Mouse (Mus musculus) testis, adult 2 months (tissue): ENCODE data around the gene Nfix.

Experiments
- CTCF ChIP-seq: fragments of 200-500 bp; IDR thresholded peaks from 2 replicates; pipeline ENCODE4 v1.5.1; 2012; ENCODE audit warnings: low read depth, mild to moderate bottlenecking, inconsistent platforms, low read length, moderate library complexity; ENCODE audit not compliant: control insufficient read depth, insufficient read depth, insufficient replicate concordance
- POLR2A ChIP-seq: fragments of 200-500 bp; IDR thresholded peaks from 2 replicates; pipeline ENCODE4 v1.6.1; 2012; ENCODE audit warnings: low read depth, mild to moderate bottlenecking, inconsistent platforms, low read length, moderate library complexity; ENCODE audit not compliant: control insufficient read depth

- TF ChIP-seq POLR2A (no peak), CTCF (no peak)
Measured at GRCm38 (mm10) chr8:84708071-84708541, 92.0 kb downstream of the Nfix start.
